Mouse (Mus musculus) thymus, postnatal 4 days (tissue): Measurements from ENCODE around the gene Pex16.

Experiments used
- DNase-seq: peaks from one replicate; pipeline ENCODE4 v3.0.0; 2021

The Pex16 gene

DNA sequence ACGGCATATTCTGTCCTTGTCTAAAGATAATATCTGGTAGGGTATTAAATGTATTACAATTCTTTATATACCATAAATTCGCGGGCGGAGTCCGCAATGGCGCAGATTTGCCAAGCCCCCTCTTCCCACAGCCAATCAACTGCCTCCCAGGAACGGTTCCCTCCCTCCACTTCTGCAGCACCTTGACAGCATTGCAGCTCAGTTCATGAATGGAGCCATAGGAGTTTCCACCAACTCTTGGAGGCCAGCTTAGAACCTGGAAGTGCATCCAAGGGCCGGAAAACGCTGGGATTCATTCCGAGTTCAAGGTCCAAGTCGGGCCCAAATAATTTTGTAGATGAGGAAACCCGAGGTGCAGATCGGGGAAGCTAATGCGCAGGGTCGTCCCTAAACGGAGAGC lies at the start of gene Pex16, which contains the start of gene Large2:
Gene Pex16 (plus strand): TSS at position 163 of the 400 bp plus-strand sequence.
Gene Large2 (minus strand): TSS at position 356 of the 400 bp plus-strand sequence.
- peak; percentile 63 for DNase-seq

GRCm38 (mm10) chr2:92325676-92326075 lies 48.8 kb upstream of the Pex16 start:
- peak; percentile 12 for DNase-seq

DNA sequence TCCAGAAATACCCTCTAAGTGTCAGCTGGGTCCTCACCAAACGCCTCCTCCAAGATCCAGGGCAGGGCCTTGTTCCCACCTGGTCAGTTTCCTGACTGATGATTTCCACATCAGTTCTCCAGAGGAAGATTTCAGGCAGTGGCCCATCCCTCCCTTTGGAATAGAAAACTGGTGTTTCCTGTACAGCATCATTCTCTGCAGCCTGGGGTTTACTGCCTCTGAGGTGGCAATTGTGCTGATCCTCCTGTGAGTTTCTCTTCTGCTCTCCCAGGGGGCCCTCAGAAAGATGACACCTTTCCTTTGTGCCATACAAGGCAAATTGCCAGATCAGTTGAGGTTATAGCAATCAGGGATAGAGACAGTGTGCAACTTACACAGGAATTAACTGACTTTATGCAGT lies 48.3 kb upstream of the Pex16 start:
- DNase-seq: no peak

- DNase-seq: no peak
Observed at GRCm38 (mm10) chr2:92327601-92328000, 46.9 kb upstream of the Pex16 start.

DNA sequence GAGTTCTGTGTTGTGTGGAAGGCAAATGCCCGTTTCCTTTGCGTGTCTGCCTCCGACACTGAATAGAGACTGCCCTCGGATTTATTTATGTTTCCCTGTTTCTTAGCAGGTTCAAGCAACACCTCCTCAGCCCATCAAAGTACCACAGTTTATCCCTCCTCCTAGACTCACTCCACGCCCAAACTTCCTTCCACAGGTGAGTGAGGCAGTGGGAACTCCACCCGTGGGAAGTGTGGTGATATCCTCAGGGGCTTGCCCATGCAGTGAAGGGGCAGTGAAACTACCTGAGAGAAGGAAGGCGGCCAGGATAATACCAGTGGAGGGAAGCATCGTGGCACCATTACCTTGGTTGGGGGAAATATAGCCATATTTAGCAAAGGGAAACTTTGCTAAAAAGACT lies 46.3 kb upstream of the Pex16 start:
- no peak for DNase-seq

DNA sequence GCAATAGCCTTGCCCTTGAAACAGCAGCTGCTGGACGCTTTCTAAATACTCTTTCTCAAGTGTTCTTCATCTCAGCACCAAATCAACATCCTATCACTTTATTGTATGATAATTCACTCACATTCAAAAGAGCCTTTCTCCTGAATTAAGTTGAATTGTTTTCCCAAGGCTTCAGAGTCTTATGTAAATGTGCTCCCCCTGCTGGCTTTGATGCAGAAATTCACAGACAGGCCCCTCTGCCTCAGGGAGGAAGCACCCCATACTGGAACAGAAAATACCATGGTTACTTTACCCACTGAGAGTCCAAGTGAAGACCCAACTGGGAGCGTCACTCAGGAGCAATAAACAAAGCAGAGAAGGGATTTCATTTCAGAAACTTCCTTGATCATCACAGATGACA lies 43.6 kb upstream of the Pex16 start:
- DNase-seq: peak; percentile 34

- DNase-seq: peak; percentile 33
Observed at GRCm38 (mm10) chr2:92331410-92331809, 43.1 kb upstream of the Pex16 start.

DNA sequence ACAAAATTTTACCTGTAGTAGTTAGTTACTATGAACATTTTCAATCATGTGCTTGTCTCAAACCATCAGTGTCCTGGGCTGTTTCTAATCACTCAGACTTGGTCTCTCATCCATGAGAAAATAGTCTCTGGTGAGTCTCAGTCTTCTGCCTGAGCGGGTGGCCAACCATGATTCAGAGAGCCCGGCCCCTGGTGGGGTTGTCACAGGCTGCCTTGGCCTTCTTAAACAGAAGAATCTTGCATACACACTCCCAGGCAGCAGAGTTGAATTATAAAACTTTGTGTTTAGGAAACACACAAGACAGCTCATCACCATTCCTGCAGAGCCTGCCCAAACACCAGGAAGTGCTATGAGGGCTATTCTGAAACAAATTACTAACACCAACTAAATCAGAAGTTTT lies 42.6 kb upstream of the Pex16 start:
- no peak for DNase-seq

- no peak for DNase-seq
Observed at GRCm38 (mm10) chr2:92342418-92342817, 32.1 kb upstream of the Pex16 start.

DNA sequence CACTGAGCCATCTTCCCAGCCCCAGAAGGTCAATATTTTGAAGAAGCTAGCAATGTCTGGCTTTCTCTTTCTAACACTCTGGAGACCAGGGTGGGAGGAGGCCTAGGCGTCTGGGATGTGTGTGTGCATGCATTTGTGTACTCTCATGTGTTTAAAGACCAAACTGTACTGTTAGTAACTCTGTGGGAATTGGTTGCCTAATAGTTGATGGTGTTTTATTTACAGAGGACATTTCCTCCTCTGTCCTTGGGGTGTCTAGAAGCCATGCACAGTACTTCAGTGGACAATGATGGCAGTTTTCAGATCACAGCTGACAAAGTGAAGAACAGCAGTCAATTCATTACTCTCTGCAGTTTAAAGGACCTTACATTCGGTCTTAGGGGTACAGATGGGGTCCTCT lies 27.3 kb upstream of the Pex16 start:
- no peak for DNase-seq

DNA sequence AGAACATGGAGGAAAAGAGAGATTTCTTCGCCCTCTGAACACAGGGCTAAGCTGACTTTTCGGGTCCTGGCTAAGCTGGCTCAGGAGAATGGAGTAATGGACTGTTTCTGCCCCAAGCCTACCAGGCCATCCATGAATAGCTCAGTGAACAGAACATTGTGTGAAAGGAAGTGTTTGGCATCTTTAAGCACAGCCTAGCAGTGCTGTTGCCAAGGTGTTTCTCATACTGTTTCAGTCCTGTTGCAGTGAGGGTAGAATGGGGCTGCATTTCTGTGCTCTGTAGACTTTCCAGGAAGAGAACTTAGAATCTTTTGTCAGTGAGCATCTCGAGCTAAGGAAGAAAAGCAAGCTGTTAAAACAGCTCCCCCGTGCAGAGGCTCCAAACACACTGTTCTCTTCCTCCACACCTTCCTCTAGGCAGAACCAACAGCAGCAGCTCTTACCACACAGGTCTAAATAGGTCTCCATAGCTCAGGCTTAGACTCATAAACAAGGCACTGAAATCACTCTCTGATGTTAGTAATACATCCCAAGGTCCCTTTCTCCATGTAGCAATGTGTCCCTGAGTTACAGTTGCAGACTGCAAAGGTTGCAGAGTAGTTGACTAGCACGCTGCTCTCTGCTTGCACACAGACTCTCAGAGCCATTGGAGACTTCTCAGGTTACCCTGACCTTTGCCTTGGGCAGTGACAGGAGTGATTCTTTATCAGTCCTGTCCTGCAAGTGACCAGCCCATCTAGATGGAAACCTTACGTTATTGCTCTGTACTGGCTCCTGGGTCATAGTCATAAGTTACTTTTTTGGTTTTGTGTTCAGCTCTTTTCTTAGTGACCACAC lies 24.7 kb upstream of the Pex16 start:
- no peak for DNase-seq

DNA sequence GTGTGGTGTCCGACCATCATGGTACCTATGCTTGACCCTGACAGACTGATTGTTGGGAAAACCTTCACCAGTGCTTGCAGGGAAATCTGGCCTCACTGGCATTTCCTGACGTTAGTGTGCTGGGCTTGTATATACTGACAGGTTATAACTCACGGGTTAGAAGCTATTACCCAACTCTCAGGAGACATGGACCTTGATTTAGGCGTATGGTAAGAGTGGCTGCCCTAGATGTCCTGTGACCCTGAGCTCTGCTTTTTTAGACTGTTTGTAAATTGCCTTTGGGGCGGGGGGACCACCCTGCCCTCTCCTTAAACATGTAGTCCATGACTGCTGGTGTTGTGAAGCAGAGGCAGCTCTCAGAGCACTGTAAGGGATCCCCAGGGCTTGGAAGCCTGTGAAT lies 23.8 kb upstream of the Pex16 start:
- DNase-seq: no peak

DNA sequence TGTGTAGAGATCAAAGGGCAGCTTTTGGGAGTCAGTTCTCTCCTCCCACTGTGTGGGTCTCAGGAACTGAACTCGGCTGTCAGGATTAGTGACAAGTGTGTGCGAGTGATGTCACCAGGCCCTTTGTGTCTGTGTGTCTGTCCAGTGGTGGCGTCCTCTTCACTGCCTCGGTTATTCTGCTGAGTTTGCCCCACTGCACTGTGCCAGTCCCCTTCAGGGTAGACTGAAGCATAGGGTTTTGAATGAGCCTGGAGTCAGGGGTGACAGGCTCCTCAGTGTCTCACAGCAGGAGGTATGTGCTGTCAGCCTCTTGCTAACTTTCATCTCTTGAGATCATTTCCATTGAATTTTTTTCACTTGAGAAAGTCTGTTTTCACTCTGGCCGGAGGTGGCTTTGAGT lies 21.1 kb upstream of the Pex16 start:
- no peak for DNase-seq

GRCm38 (mm10) chr2:92354224-92354623 lies 20.3 kb upstream of the Pex16 start:
- no peak for DNase-seq

DNA sequence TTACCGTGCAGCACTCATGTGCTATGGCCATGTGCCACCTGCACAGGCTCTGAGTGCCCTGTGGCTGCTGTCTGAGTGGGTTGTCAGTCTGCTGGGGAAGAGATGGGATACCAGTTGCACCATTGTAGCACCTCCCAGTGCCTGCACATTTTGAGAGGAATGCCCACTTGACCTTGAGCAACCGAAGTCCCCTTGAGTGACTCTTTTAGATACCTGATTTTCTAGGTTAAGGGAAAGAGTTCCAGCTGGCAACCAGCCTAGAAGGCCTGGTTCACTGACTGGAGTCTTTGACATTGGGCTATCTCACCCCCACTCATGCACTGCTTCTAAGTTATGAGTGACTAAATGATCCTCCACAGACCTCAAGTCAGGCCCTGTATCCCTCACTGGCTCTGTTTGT lies 15.2 kb upstream of the Pex16 start:
- no peak for DNase-seq

DNA sequence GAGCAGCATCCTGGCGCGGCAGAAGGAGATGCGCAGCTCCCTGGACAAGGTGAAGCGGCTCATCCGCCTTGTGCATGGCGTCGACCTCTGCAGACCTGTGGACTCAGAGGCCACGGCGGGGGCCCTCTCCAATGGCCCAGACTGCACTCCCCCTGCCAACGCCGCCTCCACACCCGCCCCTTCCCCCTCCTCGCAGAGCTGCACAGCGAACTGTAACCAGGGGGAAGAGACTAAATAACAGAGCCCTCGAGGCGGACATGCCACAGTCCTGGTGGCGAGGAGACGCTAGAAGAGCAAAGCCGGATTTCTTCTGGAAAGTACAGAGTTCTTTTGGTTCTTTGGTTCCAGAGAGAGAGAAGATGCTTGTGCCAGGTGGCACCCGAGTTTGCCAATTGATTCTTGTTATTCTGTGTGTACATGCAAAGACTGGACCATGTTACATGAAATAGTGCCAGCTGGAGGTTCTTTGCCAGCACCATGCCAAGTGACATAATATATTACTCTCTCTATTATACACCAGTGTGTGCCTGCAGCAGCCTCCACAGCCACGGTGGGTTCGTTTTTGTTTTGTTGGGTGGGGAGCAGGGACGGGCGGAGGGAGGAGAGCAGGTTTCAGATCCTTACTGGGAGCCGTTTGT lies 14.2 kb upstream of the Pex16 start:
- no peak for DNase-seq

GRCm38 (mm10) chr2:92360893-92361292 lies 13.6 kb upstream of the Pex16 start:
- no peak for DNase-seq

- DNase-seq: no peak
Observed at GRCm38 (mm10) chr2:92361795-92362194, 12.7 kb upstream of the Pex16 start.

DNA sequence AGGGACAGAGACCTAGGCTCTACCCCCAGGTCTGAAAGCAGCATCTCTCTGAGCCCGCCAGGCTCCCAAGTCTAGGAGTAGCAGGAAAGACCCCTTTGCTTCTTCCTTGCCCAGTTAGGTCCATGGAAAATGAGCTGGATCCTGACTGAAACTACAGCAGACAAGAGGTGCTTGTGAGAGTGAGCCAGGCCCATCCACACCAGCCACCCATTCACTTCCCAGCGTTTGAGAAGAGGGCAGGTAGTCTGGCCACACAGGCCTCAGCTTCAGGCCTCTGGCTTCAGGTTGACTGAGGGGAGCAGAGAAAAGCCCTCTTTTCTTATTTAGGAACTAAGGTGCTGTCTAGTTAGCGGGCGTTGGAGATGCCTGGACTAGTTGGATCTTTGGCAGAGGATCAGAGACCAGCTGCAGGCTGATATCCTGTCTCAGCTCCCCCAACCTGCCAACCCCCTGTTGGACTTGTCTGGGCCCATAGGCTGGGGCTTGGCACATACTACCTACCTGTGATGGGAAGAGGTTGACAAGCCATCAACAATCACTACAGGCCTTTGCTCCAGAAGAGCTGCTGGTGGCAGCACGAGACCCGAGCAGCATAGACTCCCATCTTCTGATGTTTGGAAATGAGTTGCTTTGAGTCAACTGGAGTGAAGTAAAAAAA lies 11.8 kb upstream of the Pex16 start:
- no peak for DNase-seq

GRCm38 (mm10) chr2:92364086-92364485 lies 10.4 kb upstream of the Pex16 start:
- no peak for DNase-seq

DNA sequence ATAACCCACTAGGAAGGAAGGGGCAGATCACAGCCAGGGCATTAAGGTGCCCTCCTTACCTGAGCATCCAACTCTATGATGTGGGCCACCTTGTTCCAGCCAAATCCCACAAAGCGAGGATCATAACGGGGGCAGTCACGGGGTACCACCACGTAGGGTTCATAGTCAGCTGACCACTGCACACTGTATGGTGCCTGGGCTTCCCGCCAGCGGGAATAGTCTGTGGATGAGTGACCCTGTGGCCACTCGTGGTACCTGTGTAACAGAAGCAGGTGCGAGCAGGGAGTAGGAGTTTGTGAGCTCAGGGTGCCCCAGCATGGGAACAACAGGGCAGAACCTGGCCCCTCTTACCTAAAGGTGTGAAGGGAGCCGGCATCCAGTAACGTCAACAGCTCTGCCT lies 8.9 kb upstream of the Pex16 start:
- DNase-seq: no peak

DNA sequence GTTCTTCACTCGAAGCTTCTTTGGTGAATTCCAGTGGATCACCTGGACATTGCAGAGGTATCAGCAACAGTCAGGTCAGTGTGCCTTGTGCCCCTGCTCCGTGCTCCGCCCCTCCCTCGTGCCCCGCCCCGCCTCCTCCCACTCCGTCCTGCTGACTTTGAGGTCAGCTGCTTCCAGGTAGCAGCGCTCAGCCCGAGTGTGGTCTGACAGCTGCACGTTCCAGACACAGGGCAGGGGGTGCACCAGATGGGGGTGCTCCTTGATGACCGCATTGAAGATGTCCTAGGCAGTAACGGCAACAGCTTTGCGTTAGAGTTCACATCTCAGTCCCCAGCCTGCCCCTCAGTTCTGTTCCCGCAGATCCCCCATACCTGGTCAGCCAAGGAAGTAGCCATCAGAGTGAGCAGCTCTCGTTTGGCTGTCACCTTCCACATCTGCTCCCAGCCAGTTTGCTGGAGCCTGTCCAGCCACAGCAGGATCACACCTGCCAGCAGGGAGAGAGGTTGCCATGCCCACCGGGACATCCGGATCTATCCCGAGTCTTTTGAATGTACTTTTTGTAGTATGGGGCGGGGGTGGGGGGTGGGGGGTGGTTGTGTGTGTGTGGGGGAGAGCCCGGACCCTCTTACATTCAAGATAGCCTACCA lies 7.0 kb upstream of the Pex16 start:
- DNase-seq: no peak

- DNase-seq: no peak
Observed at GRCm38 (mm10) chr2:92370375-92370774, 4.1 kb upstream of the Pex16 start.
